Mouse (Mus musculus) testis, adult 2 months (tissue): Measurements from ENCODE around the gene Rps29.

Experiments
- CTCF ChIP-seq: fragments of 200-500 bp; IDR thresholded peaks from 2 replicates; pipeline ENCODE4 v1.5.1; 2012; ENCODE audit warnings: low read depth, mild to moderate bottlenecking, inconsistent platforms, low read length, moderate library complexity; ENCODE audit not compliant: control insufficient read depth, insufficient read depth, insufficient replicate concordance
- POLR2A ChIP-seq: fragments of 200-500 bp; IDR thresholded peaks from 2 replicates; pipeline ENCODE4 v1.6.1; 2012; ENCODE audit warnings: low read depth, mild to moderate bottlenecking, inconsistent platforms, low read length, moderate library complexity; ENCODE audit not compliant: control insufficient read depth

DNA sequence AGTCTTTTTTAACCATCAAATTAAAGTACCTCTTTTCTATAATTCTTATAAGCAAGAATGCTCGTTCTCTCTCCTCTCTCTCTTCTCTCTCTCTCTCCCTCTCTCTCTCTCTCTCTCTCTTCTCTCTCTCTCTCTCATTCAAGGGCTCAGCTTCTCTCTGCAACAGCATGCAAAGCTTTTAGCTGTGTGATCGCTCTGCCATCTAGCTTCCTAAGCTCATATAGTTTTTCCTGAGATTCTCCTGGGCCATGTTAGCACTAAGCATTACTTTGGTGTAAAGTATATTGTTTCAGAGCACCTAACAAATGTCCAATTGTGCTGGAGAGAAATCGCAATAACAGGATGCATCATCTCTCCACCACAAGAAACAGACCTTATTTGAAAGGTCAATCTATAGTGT lies 19.8 kb downstream of the Rps29 start:
- no peak for TF ChIP-seq POLR2A
- no peak for TF ChIP-seq CTCF
